10 mouse cellular contexts compared by ENCODE assay signal in the genomic region with DNA sequence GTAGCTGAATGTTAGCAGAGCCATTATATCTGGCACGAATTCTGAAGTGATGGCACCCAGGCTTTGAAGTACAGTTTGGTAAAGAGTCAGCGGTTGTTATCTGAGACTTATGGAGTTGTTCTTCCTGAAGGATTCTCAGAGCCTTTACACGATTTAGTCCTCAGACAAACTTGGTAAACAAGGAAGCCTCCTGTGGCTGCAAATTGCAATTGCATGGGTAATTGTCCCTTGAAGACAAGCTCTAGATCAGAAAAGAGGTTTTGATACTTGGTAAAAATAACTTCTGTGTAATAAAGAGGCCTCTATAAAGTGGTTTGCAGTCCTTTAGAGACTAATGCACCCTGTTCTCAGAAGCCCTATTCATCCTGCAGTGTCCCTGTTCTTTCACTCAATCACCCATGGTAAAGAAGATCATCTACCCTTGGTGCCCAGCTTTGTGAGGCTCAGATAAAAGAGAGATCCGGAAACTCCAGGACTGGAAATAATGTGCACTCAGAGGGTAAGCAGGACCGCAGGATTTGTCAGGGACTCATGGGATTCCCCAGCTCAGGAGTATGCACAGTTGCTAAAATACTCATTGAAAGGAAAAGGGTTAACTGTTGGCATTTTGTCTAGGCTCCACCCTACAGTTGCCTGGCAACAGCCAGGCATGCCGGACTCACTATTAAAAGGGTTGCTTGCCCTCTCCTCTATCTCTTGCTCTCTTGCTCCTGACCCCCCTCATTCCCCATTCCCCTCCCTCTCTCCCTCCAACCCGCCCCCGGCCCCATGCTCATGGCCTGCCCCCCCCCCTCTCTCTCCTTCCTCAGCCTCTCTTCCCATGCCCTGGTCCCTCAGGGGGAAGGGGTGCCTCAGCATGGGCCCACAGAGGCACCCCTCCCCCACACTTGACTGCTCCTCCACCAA. TPM values are rescaled to one million over a fixed set of nuclear protein-coding genes. Genes with fewer than 3 reads are reported as not detected.
A peak's percentile ranks its signal among the peaks of the same experiment; 100 is the strongest.
DNase-seq lines count a peak whose midpoint lies in the region; ATAC-seq lines count a peak whose summit lies in the region.
"Had no signal": no experiment of that assay in that cellular context is flagged by ENCODE, and none has a peak within 500 bp of the region (broad histone marks: within the 10 kb centered on the region; RNA-seq: fewer than 3 reads in every experiment).

No protein-coding gene starts in this region.

- no peak overlapping the region for H3K27ac ChIP-seq in heart, embryonic 12.5 days (ENCODE audit: poor library complexity, severe bottlenecking)
- peak overlapping the region; percentile 89 for H3K27ac ChIP-seq in forebrain, embryonic 12.5 days
- H3K27ac ChIP-seq: liver, embryonic 15.5 days had no signal

- H3K9ac ChIP-seq in heart, embryonic 12.5 days = no peak overlapping the region
- no peak overlapping the region for H3K9ac ChIP-seq in forebrain, embryonic 12.5 days
- H3K9ac ChIP-seq: liver, embryonic 15.5 days had no signal

- peak overlapping the region; percentile 49 for H3K4me2 ChIP-seq in heart, embryonic 12.5 days
- peak overlapping the region; percentile 39 for H3K4me2 ChIP-seq in forebrain, embryonic 12.5 days
- H3K4me2 ChIP-seq: liver, embryonic 15.5 days had no signal

- H3K36me3 ChIP-seq in heart, embryonic 12.5 days = no peaks in the 10 kb centered on the region
- no peaks in the 10 kb centered on the region for H3K36me3 ChIP-seq in forebrain, embryonic 12.5 days (replicated peaks)
- H3K36me3 ChIP-seq: liver, embryonic 15.5 days had no signal

- no peak for DNase-seq in heart, postnatal 10 days
- DNase-seq in 3T3-L1 (ENCODE audit: low read depth, low spot score) (peak; percentile 38), MN1 (ENCODE audit: low spot score) (no peak)
- DNase-seq in mesoderm, embryonic 11.5 days (ENCODE audit: low read depth, low spot score) = peak; percentile 79
- no peak for DNase-seq in cerebellum, postnatal 36 days
- DNase-seq in right cerebral cortex, postnatal 14 days = no peak
- DNase-seq: adrenal gland, postnatal 14 days had no signal

- intact Hi-C loops in heart, postnatal 10 days (cut with DNase I) = no loop called here

- H3K9me3 ChIP-seq in heart, embryonic 12.5 days (replicated peaks) = no peaks in the 10 kb centered on the region; the same call in 1 of the 2 replicates
- H3K9me3 ChIP-seq in forebrain, embryonic 12.5 days = no peaks in the 10 kb centered on the region
- H3K9me3 ChIP-seq: liver, embryonic 15.5 days had no signal

- H3K27me3 ChIP-seq in heart, embryonic 12.5 days (replicated peaks) = no peaks in the 10 kb centered on the region
- no peaks in the 10 kb centered on the region for H3K27me3 ChIP-seq in forebrain, embryonic 12.5 days
- H3K27me3 ChIP-seq: liver, embryonic 15.5 days had no signal

- H3K4me3 ChIP-seq in heart, embryonic 12.5 days = peak overlapping the region; percentile 9; the same call in 1 of the 2 replicates
- H3K4me3 ChIP-seq in forebrain, embryonic 12.5 days (replicated peaks) = no peak overlapping the region; the same call in 1 of the 2 replicates
- H3K4me3 ChIP-seq: liver, embryonic 15.5 days had no signal

- ATAC-seq in heart, embryonic 12.5 days (ENCODE audit: insufficient number of reproducible peaks, low FRiP score) = peak; percentile 63; the same call in 1 of the 2 replicates
- ATAC-seq in forebrain, embryonic 12.5 days (ENCODE audit: low FRiP score) = peak; percentile 94

- peaks cover 7% of the 10 kb centered on the region for H3K4me1 ChIP-seq in heart, embryonic 12.5 days (replicated peaks)
- peaks cover 44% of the 10 kb centered on the region for H3K4me1 ChIP-seq in forebrain, embryonic 12.5 days
- H3K4me1 ChIP-seq: liver, embryonic 15.5 days had no signal

- WGBS in heart, embryonic 12.5 days = 27% methylated on average over 8 of the region's 8 CpGs
- WGBS in forebrain, embryonic 12.5 days = 19% methylated on average over 7 of the region's 8 CpGs

RNA-seq across cellular contexts. Expression of a gene that starts 8.8 kb away (rescaled TPM):
- 1.3 and 1.4 TPM in 2 replicates for polyA plus RNA-seq in heart, embryonic 12.5 days (2016; fragmentation: Nextera tagmentation; extraction: Ambion mirVana)
- total RNA-seq in heart, postnatal 10 days (2021) = 1 to 10 TPM; 4.8 to 6.7 TPM
- polyA plus RNA-seq in forebrain, embryonic 12.5 days (2016; fragmentation: Nextera tagmentation; extraction: Ambion mirVana) = 2.7 and 3.2 TPM in 2 replicates

RNA-seq across cellular contexts. Expression of a gene that starts 40.2 kb away (rescaled TPM):
- 5.6 and 6.6 TPM in 2 replicates for polyA plus RNA-seq in heart, embryonic 12.5 days (2016; fragmentation: Nextera tagmentation; extraction: Ambion mirVana)
- total RNA-seq in heart, postnatal 10 days (2021) = 1 to 10 TPM; 2.6 to 3.6 TPM
- polyA plus RNA-seq in forebrain, embryonic 12.5 days (2016; fragmentation: Nextera tagmentation; extraction: Ambion mirVana) = 11.7 TPM in 2 replicates

RNA-seq across cellular contexts. Expression of a gene that starts 59.2 kb away (rescaled TPM):
- polyA plus RNA-seq in heart, embryonic 12.5 days (2016; fragmentation: Nextera tagmentation; extraction: Ambion mirVana) = 3.7 and 4.4 TPM in 2 replicates
- total RNA-seq in heart, postnatal 10 days (2021) = 1 to 10 TPM; 3.4 to 5.1 TPM
- 3.5 and 3.6 TPM in 2 replicates for polyA plus RNA-seq in forebrain, embryonic 12.5 days (2016; fragmentation: Nextera tagmentation; extraction: Ambion mirVana)

Comparison
In these comparisons a context has a peak if more than half of its experiments do, and no peak if none do; other contexts are left out.
1. DNase-seq: peak in 3T3-L1 (single experiment) and mesoderm, embryonic 11.5 days (single experiment); none in heart, postnatal 10 days (0 of 2), cerebellum, postnatal 36 days (0 of 2), MN1 (single experiment) and right cerebral cortex, postnatal 14 days (single experiment).